24 mouse cellular contexts compared by ENCODE assay signal in genomic region chr13:63016056-63016455, GRCm38 (mm10). TPM values are rescaled to one million over a fixed set of nuclear protein-coding genes. Genes with fewer than 3 reads are reported as not detected.
DNase-seq lines count a peak whose midpoint lies in the region; ATAC-seq lines count a peak whose summit lies in the region.
"Had no signal": no experiment of that assay in that cellular context is flagged by ENCODE, and none has a peak within 500 bp of the region (broad histone marks: within the 10 kb centered on the region; RNA-seq: fewer than 3 reads in every experiment).

No protein-coding gene starts in this region.

- WGBS in neural tube, embryonic 13.5 days, result 91% methylated on average over 3 of the region's 3 CpGs

- DNase-seq in frontal cortex, postnatal 14 days (ENCODE audit: low spot score in 2 of 2), result no peak
- DNase-seq in neural tube, embryonic 10.5 days (ENCODE audit: extremely low spot score, low spot score), result no peak
- peak; percentile 54 to 93 for DNase-seq in left cerebral cortex, postnatal 25 days (ENCODE audit: low spot score in 2 of 2)
- DNase-seq in telencephalon, adult 2 months (ENCODE audit: low read depth, low spot score), result peak; percentile 71
- no peak for DNase-seq in embryo, embryonic 10.5 days (ENCODE audit: low spot score)
- no peak for DNase-seq in thymus, postnatal 14 days
- DNase-seq: adrenal gland, postnatal 10 days; cerebellum, postnatal 10 days; embryo, embryonic 11 days; gastrocnemius, postnatal 25 days; heart, adult 2 months; heart, postnatal 36 days; kidney, adult 9 months; kidney, postnatal 36 days; lung, adult 2 months had no signal

- 0 out of 2 replicates have a peak, but pooled peaks cover 4% of the 10 kb centered on the region for H3K36me3 ChIP-seq in neural tube, embryonic 13.5 days
- H3K36me3 ChIP-seq: liver, embryonic 12.5 days; midbrain, embryonic 15.5 days had no signal

- H3K9ac ChIP-seq in neural tube, embryonic 13.5 days, result no peak overlapping the region
- H3K9ac ChIP-seq: limb, embryonic 12.5 days; liver, embryonic 12.5 days; midbrain, embryonic 15.5 days had no signal

- peak overlapping the region; percentile 72 for H3K27ac ChIP-seq in neural tube, embryonic 13.5 days (replicated peaks)
- H3K27ac ChIP-seq: heart, adult 2 months; limb, embryonic 12.5 days; liver, embryonic 12.5 days; midbrain, embryonic 15.5 days had no signal

- ATAC-seq in frontal cortex, adult (ENCODE audit: low TSS enrichment), result peak; percentile 94
- no peak for ATAC-seq in neural tube, embryonic 13.5 days (ENCODE audit: low read depth)
- ATAC-seq: CD4-positive, CD25-positive, alpha-beta regulatory T cell, adult 4 months; inflammation-experienced regulatory T-cells, adult 6 months; liver, embryonic 12.5 days; Patski had no signal

- peaks cover 21% of the 10 kb centered on the region for H3K4me1 ChIP-seq in neural tube, embryonic 13.5 days (replicated peaks)
- H3K4me1 ChIP-seq: limb, embryonic 12.5 days; liver, embryonic 12.5 days had no signal

- intact Hi-C loops in left cerebral cortex, postnatal 25 days (cut with DNase I), result loop anchor here (5.0 kb wide), 1 partner anchor 74 kb away; no protein-coding TSS in a partner anchor

- H3K27me3 ChIP-seq in neural tube, embryonic 13.5 days, result no peaks in the 10 kb centered on the region
- H3K27me3 ChIP-seq: limb, embryonic 12.5 days; liver, embryonic 12.5 days; midbrain, embryonic 15.5 days; Patski had no signal

- peak overlapping the region; percentile 7; the same call in 1 of the 2 replicates for H3K4me3 ChIP-seq in neural tube, embryonic 13.5 days
- H3K4me3 ChIP-seq: heart, adult 2 months; limb, embryonic 12.5 days; liver, embryonic 12.5 days; megakaryocyte, embryonic 14.5 days; midbrain, embryonic 15.5 days had no signal

- H3K9me3 ChIP-seq in neural tube, embryonic 13.5 days, result no peaks in the 10 kb centered on the region
- H3K9me3 ChIP-seq: limb, embryonic 12.5 days; liver, embryonic 12.5 days; megakaryocyte, embryonic 14.5 days; midbrain, embryonic 15.5 days had no signal

- peak overlapping the region; percentile 13; the same call in 1 of the 2 replicates for H3K4me2 ChIP-seq in neural tube, embryonic 13.5 days
- H3K4me2 ChIP-seq: limb, embryonic 12.5 days; liver, embryonic 12.5 days; midbrain, embryonic 15.5 days had no signal

RNA-seq across cellular contexts. Expression of gene 2010111I01Rik, which starts 51.4 kb away (rescaled TPM):
- 77.8 and 87.6 TPM in 2 replicates for polyA plus RNA-seq in neural tube, embryonic 13.5 days (2015; fragmentation: Nextera tagmentation; extraction: Ambion mirVana)
- total RNA-seq in left cerebral cortex, postnatal 25 days (2021), result 100 to 1,000 TPM in 1 of 2 experiments, 10 to 100 TPM in 1; 93.6 to 105 TPM

Comparison
In these comparisons a context has a peak if more than half of its experiments do, and no peak if none do; other contexts are left out.
1. DNase-seq: peak in left cerebral cortex, postnatal 25 days (2 of 2) and telencephalon, adult 2 months (single experiment); none in frontal cortex, postnatal 14 days (0 of 2), neural tube, embryonic 10.5 days (single experiment), embryo, embryonic 10.5 days (single experiment) and thymus, postnatal 14 days (single experiment).